Mouse (Mus musculus): ENCODE data around the gene BC017158.

DNA sequence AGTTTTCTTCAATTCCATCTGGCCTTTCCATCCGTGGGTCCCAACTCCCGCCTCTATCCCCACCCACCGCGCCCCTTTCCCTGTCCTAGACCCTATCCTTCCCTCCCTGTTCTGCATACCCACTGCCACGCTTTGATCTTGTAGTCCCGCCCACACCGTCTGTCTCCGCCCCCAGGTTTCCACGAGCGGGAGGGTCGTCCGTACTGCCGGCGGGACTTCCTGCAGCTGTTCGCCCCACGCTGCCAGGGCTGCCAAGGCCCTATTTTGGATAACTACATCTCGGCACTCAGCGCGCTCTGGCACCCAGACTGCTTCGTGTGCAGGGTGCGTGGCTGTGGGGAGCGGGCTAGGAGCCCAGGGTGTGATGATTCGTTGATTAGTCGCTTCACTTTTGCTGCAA lies 45.4 kb downstream of the BC017158 start:
- no peak for TF ChIP-seq CTCF (IDR thresholded peaks at IDR 0.05; ENCODE audit: borderline replicate concordance, control insufficient read depth, extremely low read depth, insufficient read depth, low read length, poor library complexity)
- 0 out of 2 replicates have a peak, but pooled peaks have one; percentile 42 for TF ChIP-seq POLR2A (IDR thresholded peaks at IDR 0.05; ENCODE audit: control insufficient read depth, extremely low read depth, insufficient read depth, low read length, poor library complexity)
